Mouse (Mus musculus) limb, embryonic 13.5 days (tissue): ENCODE measurements around the gene Mcu. TPM values are rescaled to one million over a fixed set of nuclear protein-coding genes. Genes with fewer than 3 reads are reported as not detected.

Experiments used
- ATAC-seq: fragments of 200-750 bp; cut with Nextera tagmentation; 2 replicates; pipeline ENCODE4 v1.8.0; 2017; ENCODE audit warnings: low read depth, moderate number of reproducible peaks, moderate TSS enrichment; ENCODE audit not compliant: low FRiP score
- H3K27ac ChIP-seq: fragments of 300-500 bp; sonication (generic); 2 replicates; pipeline ENCODE4 v1.5.1; 2015; ENCODE audit warnings: inconsistent platforms, mild to moderate bottlenecking, moderate library complexity
- H3K27me3 ChIP-seq: fragments of 300-500 bp; sonication (generic); 2 replicates; pipeline ENCODE4 v1.6.1; 2015; ENCODE audit warnings: mild to moderate bottlenecking, inconsistent platforms
- H3K36me3 ChIP-seq: fragments of 300-500 bp; sonication (generic); 2 replicates; pipeline ENCODE4 v1.6.1; 2015; ENCODE audit warnings: inconsistent platforms, mild to moderate bottlenecking, moderate library complexity
- H3K4me1 ChIP-seq: fragments of 300-500 bp; sonication (generic); 2 replicates; pipeline ENCODE4 v1.6.1; 2015; ENCODE audit warnings: inconsistent platforms
- H3K4me2 ChIP-seq: fragments of 300-500 bp; sonication (generic); replicated peaks from 2 replicates; pipeline ENCODE4 v1.6.1; 2015; ENCODE audit warnings: inconsistent platforms, mild to moderate bottlenecking, moderate library complexity
- H3K4me3 ChIP-seq: fragments of 300-500 bp; sonication (generic); 2 replicates; pipeline ENCODE4 v1.5.1; 2015; ENCODE audit warnings: moderate library complexity, mild to moderate bottlenecking, inconsistent platforms
- H3K9ac ChIP-seq: fragments of 300-500 bp; sonication (generic); 2 replicates; pipeline ENCODE4 v1.6.1; 2015; ENCODE audit warnings: mild to moderate bottlenecking, inconsistent platforms
- H3K9me3 ChIP-seq: fragments of 300-500 bp; sonication (generic); 2 replicates; pipeline ENCODE4 v1.6.1; 2016; ENCODE audit warnings: inconsistent platforms
- WGBS: fragments of 180-500 bp; shearing (Covaris S2); methylation state at CpG from one replicate; pipeline ENCODE4 v1.1.7; 2015; 5-methylcytosine and 5-hydroxymethylcytosine counted together
- polyA plus RNA-seq: library from polyadenylated mRNA; unstranded; fragments of >200 nt; fragmentation: Nextera tagmentation; extraction: Ambion mirVana; gene quantifications from 2 replicates; pipeline ENCODE4 v1.2.1, GENCODE M21; 2015

Mcu gene
- polyA plus RNA-seq, 1 experiment from 2014 or later: 65.3 TPM

DNA sequence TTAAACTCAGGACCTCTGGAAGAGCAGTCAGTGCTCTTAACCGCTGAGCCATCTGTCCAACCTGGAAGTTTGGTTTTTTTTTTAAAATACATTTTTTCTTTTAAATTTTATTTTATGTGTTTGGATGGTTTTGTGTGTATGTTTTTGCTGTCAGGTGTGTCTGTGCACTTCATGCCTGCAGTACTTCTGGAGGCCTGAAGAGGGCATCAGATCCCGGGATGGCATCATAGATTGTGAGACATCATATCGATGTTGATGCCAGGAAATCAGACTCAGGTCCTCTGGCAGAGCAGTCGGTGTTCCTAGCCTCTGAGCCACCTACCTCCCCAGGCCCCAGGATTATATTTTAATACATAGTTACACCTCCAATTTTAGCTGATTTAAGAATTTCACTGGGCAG, 202.8 kb downstream of the Mcu start:
- WGBS: 94% methylated on average over 4 of the region's 4 CpGs
- Histone ChIP-seq H3K9me3 (no peaks in the 10 kb centered on the region), H3K9ac (no peak overlapping the region), H3K27me3 (0 out of 2 replicates have a peak, but pooled peaks cover 7% of the 10 kb centered on the region), H3K4me1 (peaks cover 3% of the 10 kb centered on the region; the same call in 1 of the 2 replicates), H3K27ac (no peak overlapping the region), H3K36me3 (no peaks in the 10 kb centered on the region), H3K4me2 (no peak overlapping the region), H3K4me3 (no peak overlapping the region)
- no peak for ATAC-seq

DNA sequence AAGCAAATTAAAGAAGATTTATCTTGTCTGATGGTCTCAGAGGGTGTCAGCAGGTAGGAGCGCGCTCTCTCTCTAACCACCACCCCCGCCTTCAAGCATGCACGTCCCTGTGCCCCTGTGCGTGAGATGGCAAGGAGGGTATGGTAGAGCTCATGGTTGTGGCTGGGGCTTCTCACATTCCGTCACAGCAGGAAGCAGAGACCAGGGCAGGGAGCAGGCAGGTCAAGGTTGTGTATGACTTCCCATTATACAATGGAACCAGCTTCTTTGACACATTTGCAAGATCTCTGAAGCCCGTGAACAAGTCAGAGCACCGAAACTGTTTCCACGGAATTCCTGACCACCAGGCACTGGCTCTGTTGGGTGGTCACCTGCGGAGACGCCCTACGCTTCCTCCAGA, 206.2 kb downstream of the Mcu start:
- Histone ChIP-seq H3K4me3 (no peak overlapping the region), H3K4me1 (peaks cover 12% of the 10 kb centered on the region), H3K36me3 (no peaks in the 10 kb centered on the region), H3K4me2 (no peak overlapping the region), H3K9me3 (no peaks in the 10 kb centered on the region), H3K27ac (no peak overlapping the region), H3K9ac (no peak overlapping the region), H3K27me3 (peaks cover 7% of the 10 kb centered on the region; the same call in 1 of the 2 replicates)
- ATAC-seq: no peak
- WGBS: 72% methylated on average over 12 of the region's 12 CpGs

DNA sequence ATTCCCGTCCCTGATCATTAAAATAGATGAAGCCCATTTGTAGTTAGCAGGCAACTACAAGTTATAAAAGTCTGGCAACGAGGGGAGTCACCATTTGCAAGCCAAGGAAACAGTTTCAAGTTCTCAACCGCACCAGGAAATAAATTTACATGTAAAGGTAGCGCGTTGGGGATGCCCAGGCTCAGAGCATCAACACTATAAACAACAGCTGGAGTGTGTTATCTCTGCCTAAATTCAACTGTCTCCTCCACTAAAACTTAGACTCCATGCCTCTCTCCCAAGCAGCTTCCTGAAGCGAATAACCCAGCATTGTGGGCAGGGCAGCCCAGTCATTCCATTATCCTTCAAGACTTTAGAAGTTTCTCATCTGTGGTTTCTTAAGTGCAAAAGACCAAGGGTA, 208.0 kb downstream of the Mcu start:
- no peak for ATAC-seq
- no peaks in the 10 kb centered on the region for H3K9me3 ChIP-seq
- no peak overlapping the region for H3K4me3 ChIP-seq

DNA sequence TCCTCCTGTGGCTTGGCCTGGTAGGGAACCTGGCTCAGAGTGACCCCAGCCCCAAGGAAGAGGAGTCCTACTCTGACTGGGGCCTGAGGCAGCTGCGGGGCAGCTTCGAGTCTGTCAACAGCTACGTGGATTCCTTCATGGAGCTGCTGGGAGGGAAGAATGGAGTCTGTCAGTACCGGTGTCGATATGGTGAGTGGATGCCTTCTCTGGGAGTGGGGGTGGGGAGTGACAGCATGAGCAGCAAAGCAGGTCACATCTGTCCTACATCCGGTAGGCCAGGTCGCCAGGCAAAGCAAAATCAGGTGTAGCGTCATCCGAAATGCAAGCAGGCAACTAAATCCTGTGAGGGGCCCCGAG, 212.7 kb downstream of the Mcu start:
- Histone ChIP-seq H3K36me3 (no peaks in the 10 kb centered on the region), H3K9me3 (no peaks in the 10 kb centered on the region), H3K27me3 (no peaks in the 10 kb centered on the region; the same call in 1 of the 2 replicates), H3K4me1 (peaks cover 10% of the 10 kb centered on the region), H3K4me2 (no peak overlapping the region), H3K9ac (no peak overlapping the region), H3K4me3 (no peak overlapping the region), H3K27ac (no peak overlapping the region)
- 78% methylated on average over 10 of the region's 10 CpGs for WGBS
- no peak for ATAC-seq

More for the DNA sequence above, 208.0 kb downstream of the Mcu start:
- Histone ChIP-seq H3K27me3 (peaks cover 7% of the 10 kb centered on the region; the same call in 1 of the 2 replicates), H3K4me1 (peaks cover 12% of the 10 kb centered on the region), H3K36me3 (no peaks in the 10 kb centered on the region), H3K9ac (no peak overlapping the region), H3K4me2 (no peak overlapping the region), H3K27ac (no peak overlapping the region)
- WGBS: 23% methylated on average over 6 of the region's 6 CpGs

DNA sequence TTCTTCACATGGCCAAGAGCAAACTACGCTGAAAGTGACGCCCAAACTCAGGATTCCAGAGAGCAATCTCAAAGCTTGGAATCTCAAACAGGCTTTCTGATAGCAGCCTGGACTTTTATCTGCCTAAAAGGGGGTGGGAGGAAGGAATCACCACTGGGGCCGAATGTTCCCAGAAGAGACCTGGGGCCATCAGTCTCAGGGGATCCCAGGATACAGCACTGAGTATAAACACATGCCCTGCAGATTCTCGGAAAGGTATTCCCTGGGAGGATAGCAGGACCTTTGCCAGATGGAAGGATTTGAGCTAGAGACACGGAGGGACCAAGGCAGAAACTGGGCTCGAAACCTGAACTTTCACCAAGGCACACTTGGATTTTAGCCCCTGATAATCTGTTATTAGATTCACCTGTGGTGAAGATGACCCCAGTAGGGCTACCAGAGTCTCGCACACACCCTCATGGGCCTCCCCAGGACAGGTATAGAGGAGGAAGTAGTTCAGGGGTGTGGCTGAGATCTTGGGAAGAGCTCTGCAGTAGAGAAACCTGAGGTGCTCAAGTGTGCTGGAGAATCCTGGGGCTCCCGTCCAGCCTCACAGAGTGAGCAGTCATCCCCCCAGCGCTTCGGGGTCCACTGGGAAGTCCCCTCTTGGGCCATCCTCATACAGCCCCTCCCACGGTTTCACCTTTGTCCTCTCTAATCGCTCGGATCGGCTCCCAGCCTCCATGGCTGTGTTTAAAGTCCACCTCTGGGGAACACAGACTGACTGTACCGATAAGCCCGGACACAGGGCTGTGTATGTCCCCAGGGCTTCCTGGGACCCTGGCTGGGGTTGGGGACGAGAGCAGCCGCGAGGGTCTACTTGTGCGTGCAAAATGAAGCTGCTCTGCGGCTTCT, 213.3 kb downstream of the Mcu start, which contains the start of gene Pla2g12b:
Pla2g12b (plus strand) TSS at position 762 of the 894 bp plus-strand sequence.
- WGBS: 76% methylated on average over 21 of the region's 21 CpGs
- Histone ChIP-seq H3K4me2 (no peak within 1 kb of the TSS), H3K4me3 (no peak within 1 kb of the TSS), H3K36me3 (no peaks in the 10 kb centered on the region), H3K27me3 (no peaks in the 10 kb centered on the region; the same call in 1 of the 2 replicates), H3K9me3 (no peaks in the 10 kb centered on the region), H3K4me1 (peaks cover 4% of the 10 kb centered on the region), H3K9ac (no peak within 1 kb of the TSS), H3K27ac (no peak within 1 kb of the TSS)
- ATAC-seq: no peak

Other genes starting within 250 kb of the Mcu start
- gene Gm10273, start 221.1 kb downstream of the Mcu start, polyA plus RNA-seq: 4.4 TPM in 1 of 2 replicates, not detected in the other
- not detected in 2 replicates for gene Pla2g12b, start 213.0 kb downstream of the Mcu start, polyA plus RNA-seq
- 0.97 and 1.1 TPM in 2 replicates for gene Oit3, start 174.9 kb downstream of the Mcu start, polyA plus RNA-seq
- not detected in 2 replicates for gene Gm10322, start 629 bp downstream of the Mcu start, polyA plus RNA-seq
- 93.9 and 96.5 TPM in 2 replicates for gene Micu1, start 85.8 kb upstream of the Mcu start, polyA plus RNA-seq